Mouse (Mus musculus) kidney, adult 2 months (tissue): Measurements from ENCODE around the gene Ppp1r12b.

Experiments
- CTCF ChIP-seq: fragments of 200-500 bp; conservative IDR thresholded peaks from 2 replicates; pipeline ENCODE4 v1.5.1; 2011; ENCODE audit warnings: low read depth, mild to moderate bottlenecking, control low read depth, low read length, moderate library complexity, mixed read lengths; ENCODE audit not compliant: insufficient read depth, insufficient read length
- POLR2A ChIP-seq: fragments of 200-500 bp; IDR thresholded peaks from one replicate; pipeline ENCODE4 v1.6.1; 2011; ENCODE audit warnings: low read depth, low read length, control low read depth

DNA sequence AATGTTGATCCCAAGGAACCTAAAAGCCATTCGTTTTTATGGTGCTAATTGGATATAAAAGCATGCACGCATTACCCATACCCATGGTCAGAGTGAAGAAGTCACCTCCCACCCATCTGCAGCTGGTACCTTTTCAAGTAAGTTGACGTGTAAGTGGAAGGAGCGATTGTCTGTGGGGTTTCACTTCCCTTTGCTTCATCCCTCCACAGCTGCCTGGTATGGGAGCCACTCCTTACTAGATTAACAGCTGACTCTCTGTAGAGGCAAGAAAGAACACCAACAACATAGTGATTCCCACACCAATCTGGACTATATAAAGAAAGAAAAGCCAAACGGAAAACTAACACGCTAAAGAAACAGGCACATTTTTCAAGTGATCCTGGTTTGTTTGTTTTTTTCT, 83.1 kb downstream of the Ppp1r12b start:
- TF ChIP-seq CTCF (no peak), POLR2A (no peak)
